Mouse (Mus musculus) left cerebral cortex, postnatal 36 days (tissue): ENCODE measurements around the gene Meis1. TPM values are rescaled to one million over a fixed set of nuclear protein-coding genes. Genes with fewer than 3 reads are reported as not detected.

Source experiments
- DNase-seq, 2 experiments: peaks; one replicate each; pipeline ENCODE4 v3.0.0; 2021 to 2022; ENCODE audit warnings: low spot score in 2 of 2, mixed read lengths in 1 of 2
- intact Hi-C: fragments of 180-260 bp; cut with DNase I; formaldehyde crosslinking; loops from one replicate; pipeline ENCODE4 v1.15.1; 2025
- total RNA-seq, 2 experiments: library from RNA; stranded (reverse); gene quantifications; 2 replicates each; pipeline ENCODE4 v1.2.3; 2021

The Meis1 gene
- total RNA-seq, 2 experiments from 2014 or later: 4.6 to 7.0 TPM

GRCm38 (mm10) chr11:18871170-18872081, 147.4 kb downstream of the Meis1 start:
- intact Hi-C loops: loop anchor here (10.0 kb wide), 1 partner anchor 323 kb away; no protein-coding TSS in a partner anchor
- DNase-seq: no peak

GRCm38 (mm10) chr11:18870121-18870931, 148.5 kb downstream of the Meis1 start:
- intact Hi-C loops: loop anchor here (10.0 kb wide), 1 partner anchor 324 kb away; no protein-coding TSS in a partner anchor
- no peak for DNase-seq

- no peak for DNase-seq
- intact Hi-C loops: loop anchor here (5.0 to 10.0 kb wide), 2 partner anchors 715 to 1592 kb away; no protein-coding TSS in a partner anchor
Measured at GRCm38 (mm10) chr11:18869429-18869969, 149.3 kb downstream of the Meis1 start.

DNA sequence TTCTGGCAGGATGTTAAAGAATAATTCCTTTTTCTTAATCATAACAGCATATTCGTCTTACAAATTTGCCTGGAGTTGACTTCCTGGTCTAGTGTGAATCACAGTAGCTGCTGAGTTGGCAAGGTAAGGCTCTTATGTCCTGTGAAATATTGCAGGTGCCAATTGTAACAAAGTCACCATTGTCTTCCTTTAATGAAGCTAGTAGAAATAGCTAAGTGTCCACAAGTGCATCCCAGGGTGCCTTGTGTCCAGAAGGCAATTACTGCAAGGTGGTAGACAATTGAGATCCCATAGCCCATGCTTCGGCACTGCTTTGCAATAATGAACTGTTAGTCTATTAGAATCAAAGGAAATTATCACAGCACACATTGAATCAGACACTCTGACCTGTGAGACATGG, 151.1 kb downstream of the Meis1 start:
- DNase-seq: no peak
- intact Hi-C loops: loop anchor here (5.0 to 10.0 kb wide), 2 partner anchors 713 to 1590 kb away; no protein-coding TSS in a partner anchor

- intact Hi-C loops: loop anchor here (5.0 to 10.0 kb wide), 2 partner anchors 712 to 1589 kb away; no protein-coding TSS in a partner anchor
Measured at GRCm38 (mm10) chr11:18866198-18866836, 152.5 kb downstream of the Meis1 start.

GRCm38 (mm10) chr11:18850772-18851171, 168.0 kb downstream of the Meis1 start:
- intact Hi-C loops: no loop called here
- no peak for DNase-seq

More at GRCm38 (mm10) chr11:18866198-18866836, 152.5 kb downstream of the Meis1 start:
- DNase-seq: no peak

GRCm38 (mm10) chr11:18847650-18848049, 171.1 kb downstream of the Meis1 start:
- intact Hi-C loops: no loop called here
- DNase-seq: no peak

- intact Hi-C loops: no loop called here
- DNase-seq: no peak
Measured at GRCm38 (mm10) chr11:18846472-18846871, 172.3 kb downstream of the Meis1 start.

DNA sequence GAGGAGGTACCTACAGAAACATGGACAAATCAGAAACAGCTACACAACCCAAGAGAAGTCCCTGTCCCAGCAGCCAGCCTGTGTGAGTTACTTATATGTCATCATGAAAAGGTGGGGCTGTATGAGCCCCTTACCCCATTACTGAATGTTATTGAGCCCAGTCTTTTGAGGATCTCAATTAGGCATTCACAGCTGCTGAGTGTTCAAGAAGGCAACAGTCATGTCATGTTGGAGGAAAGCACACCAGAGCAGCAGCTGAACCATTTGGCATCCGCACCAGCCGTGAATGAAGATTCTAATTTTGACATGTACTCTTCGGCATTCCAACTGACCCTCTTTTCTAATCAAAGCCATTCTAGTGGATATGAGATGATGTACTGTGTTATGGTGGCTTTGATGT, 172.9 kb downstream of the Meis1 start:
- DNase-seq: no peak
- intact Hi-C loops: no loop called here

DNA sequence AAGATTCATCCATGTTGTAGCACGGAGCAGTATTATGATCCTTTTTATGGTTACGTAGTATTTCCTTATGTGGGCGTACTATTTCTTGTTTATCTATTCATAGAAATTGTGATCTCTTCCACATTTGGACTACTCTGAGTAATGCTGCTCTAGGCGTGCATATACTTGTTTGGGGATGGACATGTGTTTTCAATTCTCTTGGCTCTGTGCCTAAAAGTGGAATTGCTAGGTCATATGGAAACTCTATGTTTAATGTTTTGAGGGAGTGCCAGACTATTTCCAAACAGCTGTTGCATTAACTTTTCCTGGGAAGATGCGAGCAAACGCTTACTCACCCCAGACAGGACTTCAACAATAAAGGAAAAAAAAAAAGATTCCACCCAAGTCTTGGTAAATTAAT, 173.3 kb downstream of the Meis1 start:
- no peak for DNase-seq
- intact Hi-C loops: no loop called here

GRCm38 (mm10) chr11:18830087-18830486, 188.7 kb downstream of the Meis1 start:
- no peak for DNase-seq
- intact Hi-C loops: no loop called here
